29 mouse cellular contexts compared by ENCODE assay signal in genomic region chr6:34713777-34714176, GRCm38 (mm10).
DNase-seq lines count a peak whose midpoint lies in the region; ATAC-seq and TF ChIP-seq lines count a peak whose summit lies in the region.
"Had no signal": no experiment of that assay in that cellular context is flagged by ENCODE, and none has a peak within 500 bp of the region (broad histone marks: within the 10 kb centered on the region; RNA-seq: fewer than 3 reads in every experiment).

No protein-coding gene starts in this region.

- no peaks in the 10 kb centered on the region for H3K36me3 ChIP-seq in heart, postnatal 0 days (replicated peaks; ENCODE audit: control insufficient read depth, insufficient read depth, low read length)
- no peaks in the 10 kb centered on the region for H3K36me3 ChIP-seq in heart, embryonic 11.5 days (ENCODE audit: control insufficient read depth, insufficient read depth, low read length)
- H3K36me3 ChIP-seq in midbrain, embryonic 10.5 days = peaks cover 8% of the 10 kb centered on the region; the same call in 1 of the 2 replicates
- no peaks in the 10 kb centered on the region for H3K36me3 ChIP-seq in midbrain, embryonic 16.5 days (ENCODE audit: control insufficient read depth, insufficient read depth, low read length)
- H3K36me3 ChIP-seq: embryonic facial prominence, embryonic 15.5 days; hindbrain, embryonic 12.5 days; midbrain, embryonic 15.5 days; neural tube, embryonic 12.5 days had no signal

- H3K4me1 ChIP-seq in heart, postnatal 0 days (ENCODE audit: control insufficient read depth, insufficient read depth) = peaks cover 54% of the 10 kb centered on the region
- peaks cover 65% of the 10 kb centered on the region for H3K4me1 ChIP-seq in heart, embryonic 11.5 days (ENCODE audit: control insufficient read depth, insufficient read depth, low read length)
- peaks cover 75% of the 10 kb centered on the region for H3K4me1 ChIP-seq in midbrain, embryonic 10.5 days
- peaks cover 19% of the 10 kb centered on the region for H3K4me1 ChIP-seq in midbrain, embryonic 16.5 days (ENCODE audit: control insufficient read depth, insufficient read depth, low read length)

- H3K9ac ChIP-seq in heart, postnatal 0 days (replicated peaks; ENCODE audit: low read depth, low read length) = no peak overlapping the region
- no peak overlapping the region for H3K9ac ChIP-seq in heart, embryonic 11.5 days (ENCODE audit: low read depth, low read length)
- H3K9ac ChIP-seq in midbrain, embryonic 16.5 days (ENCODE audit: low read depth, low read length) = no peak overlapping the region
- H3K9ac ChIP-seq: embryonic facial prominence, embryonic 15.5 days; forebrain, embryonic 13.5 days; hindbrain, embryonic 12.5 days; midbrain, embryonic 15.5 days; neural tube, embryonic 12.5 days had no signal

- intact Hi-C loops in gastrocnemius, adult 2 months (cut with DNase I) = no loop called here

- H3K27me3 ChIP-seq in heart, postnatal 0 days (ENCODE audit: control insufficient read depth, insufficient read depth, low read length) = no peaks in the 10 kb centered on the region
- H3K27me3 ChIP-seq in heart, embryonic 11.5 days (ENCODE audit: control insufficient read depth, insufficient read depth, low read length) = no peaks in the 10 kb centered on the region
- H3K27me3 ChIP-seq in midbrain, embryonic 10.5 days (ENCODE audit: low read depth, poor library complexity, severe bottlenecking) = no peaks in the 10 kb centered on the region
- no peaks in the 10 kb centered on the region for H3K27me3 ChIP-seq in midbrain, embryonic 16.5 days (ENCODE audit: control insufficient read depth, insufficient read depth, low read depth, low read length)
- H3K27me3 ChIP-seq: embryonic facial prominence, embryonic 15.5 days; forebrain, embryonic 13.5 days; hindbrain, embryonic 12.5 days; midbrain, embryonic 15.5 days; neural tube, embryonic 12.5 days; Patski had no signal

- H3K4me2 ChIP-seq in heart, postnatal 0 days (ENCODE audit: low read depth, low read length) = no peak overlapping the region
- H3K4me2 ChIP-seq in heart, embryonic 11.5 days = no peak overlapping the region
- H3K4me2 ChIP-seq in midbrain, embryonic 16.5 days (ENCODE audit: low read length) = no peak overlapping the region
- H3K4me2 ChIP-seq: embryonic facial prominence, embryonic 15.5 days; forebrain, embryonic 13.5 days; hindbrain, embryonic 12.5 days; midbrain, embryonic 15.5 days; neural tube, embryonic 12.5 days had no signal

- no peak for TF ChIP-seq EP300 in heart, postnatal 0 days (IDR thresholded peaks at IDR 0.05; ENCODE audit: low read depth)

- no peak for DNase-seq in gastrocnemius, adult 2 months
- no peak for DNase-seq in gastrocnemius, postnatal 25 days
- DNase-seq in heart, postnatal 0 days (ENCODE audit: low spot score) = no peak
- no peak for DNase-seq in midbrain, embryonic 10.5 days (ENCODE audit: low spot score)
- no peak for DNase-seq in embryo, embryonic 10 days (ENCODE audit: low spot score)
- DNase-seq: adrenal gland, postnatal 10 days; cerebellum, adult 9-10 months; cerebellum, postnatal 36 days; embryo, embryonic 11 days; gastrocnemius, postnatal 14 days; heart, postnatal 10 days; kidney, adult 8-10 months; layer of hippocampus, postnatal 36 days; left cerebral cortex, postnatal 4 days; right cerebral cortex, postnatal 4 days; thymus, adult 2 months; thymus, postnatal 36 days had no signal

- no peak overlapping the region for H3K4me3 ChIP-seq in gastrocnemius, adult 2 months
- H3K4me3 ChIP-seq in heart, postnatal 0 days (ENCODE audit: low read depth, low read length) = no peak overlapping the region
- no peak overlapping the region for H3K4me3 ChIP-seq in heart, embryonic 11.5 days (ENCODE audit: low read depth, low read length)
- H3K4me3 ChIP-seq in midbrain, embryonic 10.5 days = no peak overlapping the region
- H3K4me3 ChIP-seq in midbrain, embryonic 16.5 days (ENCODE audit: low read depth, low read length) = no peak overlapping the region
- H3K4me3 ChIP-seq: embryonic facial prominence, embryonic 15.5 days; forebrain, embryonic 13.5 days; hindbrain, embryonic 12.5 days; midbrain, embryonic 15.5 days; neural tube, embryonic 12.5 days had no signal

- no peaks in the 10 kb centered on the region for H3K9me3 ChIP-seq in heart, postnatal 0 days (replicated peaks; ENCODE audit: control insufficient read depth, low read length)
- no peaks in the 10 kb centered on the region for H3K9me3 ChIP-seq in heart, embryonic 11.5 days (replicated peaks; ENCODE audit: control insufficient read depth, low read length)
- H3K9me3 ChIP-seq in midbrain, embryonic 10.5 days (replicated peaks) = no peaks in the 10 kb centered on the region
- no peaks in the 10 kb centered on the region for H3K9me3 ChIP-seq in midbrain, embryonic 16.5 days (replicated peaks; ENCODE audit: control insufficient read depth, low read length, poor library complexity, severe bottlenecking)
- H3K9me3 ChIP-seq: embryonic facial prominence, embryonic 15.5 days; forebrain, embryonic 13.5 days; hindbrain, embryonic 12.5 days; midbrain, embryonic 15.5 days; neural tube, embryonic 12.5 days had no signal

- no peak for ATAC-seq in heart, postnatal 0 days (ENCODE audit: insufficient read depth, low read depth)
- no peak for ATAC-seq in heart, embryonic 11.5 days (replicated peaks; ENCODE audit: insufficient number of reproducible peaks, low FRiP score, low TSS enrichment)
- ATAC-seq in midbrain, embryonic 16.5 days = no peak
- ATAC-seq in neutrophil, adult 5-6 weeks (ENCODE audit: extremely low read depth, insufficient number of reproducible peaks, low FRiP score, poor library complexity, severe bottlenecking) = 0 out of 2 replicates have a peak, but pooled peaks have one; percentile 11
- ATAC-seq: forebrain, embryonic 13.5 days; intestine, embryonic 16.5 days; midbrain, embryonic 15.5 days; Patski had no signal

- no peak for TF ChIP-seq CTCF in gastrocnemius, adult 2 months (IDR thresholded peaks at IDR 0.05)
- TF ChIP-seq CTCF in heart, postnatal 0 days (IDR thresholded peaks at IDR 0.05; ENCODE audit: low read depth) = no peak

- 78% methylated on average over 8 of the region's 8 CpGs for WGBS in heart, postnatal 0 days
- 87% methylated on average over 8 of the region's 8 CpGs for WGBS in heart, embryonic 11.5 days (ENCODE audit: insufficient replicate concordance)
- 93% methylated on average over 8 of the region's 8 CpGs for WGBS in midbrain, embryonic 10.5 days
- 90% methylated on average over 8 of the region's 8 CpGs for WGBS in midbrain, embryonic 16.5 days

- peak overlapping the region; percentile 24; the same call in 1 of the 2 replicates for H3K27ac ChIP-seq in gastrocnemius, adult 2 months
- peak overlapping the region; percentile 3; the same call in 1 of the 2 replicates for H3K27ac ChIP-seq in heart, postnatal 0 days (ENCODE audit: low read depth)
- H3K27ac ChIP-seq in heart, embryonic 11.5 days (ENCODE audit: low read depth, low read length) = no peak overlapping the region
- H3K27ac ChIP-seq in midbrain, embryonic 10.5 days (replicated peaks) = 0 out of 2 replicates have a peak overlapping the region, but pooled peaks have one; percentile 13
- H3K27ac ChIP-seq in midbrain, embryonic 16.5 days (ENCODE audit: low read length) = no peak overlapping the region
- H3K27ac ChIP-seq: embryonic facial prominence, embryonic 15.5 days; forebrain, embryonic 13.5 days; hindbrain, embryonic 12.5 days; kidney, postnatal 0 days; macrophage; midbrain, embryonic 15.5 days; neural tube, embryonic 12.5 days had no signal

Comparison
In these comparisons a context has a peak if more than half of its experiments do, and no peak if none do; other contexts are left out.
1. H3K27ac ChIP-seq: peak in gastrocnemius, adult 2 months (single experiment), heart, postnatal 0 days (single experiment) and midbrain, embryonic 10.5 days (single experiment); none in heart, embryonic 11.5 days (single experiment) and midbrain, embryonic 16.5 days (single experiment).